Mouse (Mus musculus): ENCODE data around the gene Slc25a22. TPM values are rescaled to one million over a fixed set of nuclear protein-coding genes. Genes with fewer than 3 reads are reported as not detected.

The Slc25a22 gene
- total RNA-seq, 2 experiments from 2014 or later, result 253 to 262 TPM

- intact Hi-C loops (cut with DNase I), result no loop called here
- Histone ChIP-seq H3K4me3 (no peak overlapping the region), H3K27ac (no peak overlapping the region)
- DNase-seq (ENCODE audit: extremely low spot score in 1 of 2, low spot score in 2 of 2), result no peak
- no peak for TF ChIP-seq CTCF (IDR thresholded peaks at IDR 0.05)
Observed at GRCm38 (mm10) chr7:141470637-141470944, 32.9 kb upstream of the Slc25a22 start.

DNA sequence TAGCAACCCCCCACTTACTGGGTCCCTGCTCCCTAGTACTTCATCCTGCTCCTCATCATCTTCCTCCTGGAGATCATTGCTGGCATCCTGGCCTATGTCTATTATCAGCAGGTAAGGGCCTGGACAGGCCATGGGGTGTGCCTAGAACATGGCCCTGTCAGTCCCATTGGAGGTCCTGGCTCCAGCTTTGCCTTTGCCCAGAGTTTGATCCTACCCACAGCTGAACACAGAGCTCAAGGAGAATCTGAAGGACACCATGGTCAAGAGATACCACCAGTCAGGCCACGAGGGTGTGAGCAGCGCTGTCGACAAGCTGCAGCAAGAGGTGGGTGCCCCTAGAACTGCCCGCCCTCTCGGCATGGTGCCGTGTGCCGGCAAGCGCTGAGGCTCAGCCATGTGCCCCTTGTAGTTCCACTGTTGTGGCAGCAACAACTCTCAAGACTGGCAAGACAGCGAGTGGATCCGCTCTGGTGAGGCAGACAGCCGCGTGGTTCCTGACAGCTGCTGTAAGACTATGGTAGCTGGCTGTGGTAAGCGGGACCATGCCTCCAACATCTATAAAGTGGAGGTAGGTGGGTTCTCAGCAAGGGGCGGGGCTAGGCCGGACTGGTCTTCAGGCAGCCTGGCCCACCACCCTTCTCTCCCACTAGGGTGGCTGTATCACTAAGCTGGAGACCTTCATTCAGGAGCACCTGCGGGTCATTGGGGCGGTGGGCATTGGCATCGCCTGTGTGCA, 32.4 kb upstream of the Slc25a22 start:
- no peak overlapping the region for H3K4me3 ChIP-seq
- TF ChIP-seq CTCF (IDR thresholded peaks at IDR 0.05), result no peak
- DNase-seq (ENCODE audit: extremely low spot score in 1 of 2, low spot score in 2 of 2), result peak in 1 of 2 experiments; percentile 7
- intact Hi-C loops (cut with DNase I), result no loop called here
- no peak overlapping the region; the same call in 1 of the 2 replicates for H3K27ac ChIP-seq

- intact Hi-C loops (cut with DNase I), result no loop called here
- Histone ChIP-seq H3K4me3 (peak overlapping the region; percentile 65), H3K27ac (peak overlapping the region; percentile 82; the same call in 1 of the 2 replicates)
- TF ChIP-seq CTCF (IDR thresholded peaks at IDR 0.05), result no peak
- DNase-seq (ENCODE audit: extremely low spot score in 1 of 2, low spot score in 2 of 2), result no peak
Observed at GRCm38 (mm10) chr7:141469352-141469751, 31.7 kb upstream of the Slc25a22 start.

DNA sequence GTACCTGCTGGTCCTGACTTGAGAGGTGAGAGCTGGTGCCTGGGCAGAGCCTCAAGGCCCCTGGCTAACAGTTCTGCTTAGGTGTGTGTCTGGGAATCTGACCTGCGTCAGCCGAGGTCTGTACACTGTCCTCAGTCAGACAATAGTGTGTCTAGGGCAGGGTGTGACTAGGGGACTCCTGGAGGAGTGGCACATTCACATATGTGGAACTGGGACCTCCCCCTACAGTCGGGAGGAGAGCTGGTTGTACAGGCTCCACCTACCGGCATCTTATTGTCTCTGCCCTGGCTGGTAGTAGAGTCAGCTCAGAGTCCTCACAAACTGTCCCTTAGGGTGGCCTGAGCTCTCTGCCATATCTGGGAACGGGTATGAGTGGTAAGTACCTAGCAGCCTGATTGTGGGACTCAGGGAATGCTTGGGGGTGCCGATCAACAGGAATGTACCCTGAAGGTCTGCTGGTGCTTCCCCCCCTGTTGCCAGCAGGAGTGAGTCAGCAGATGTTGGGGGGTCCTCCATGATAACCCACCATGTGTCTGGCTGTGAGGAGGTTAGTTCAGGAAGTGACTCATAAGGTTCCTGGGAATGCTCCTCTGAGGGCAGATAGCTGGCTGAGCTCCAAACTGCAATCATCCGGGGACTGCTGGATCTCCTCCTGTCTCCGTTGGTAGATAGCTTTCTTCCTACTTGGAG, 31.0 kb upstream of the Slc25a22 start:
- peak; percentile 58 for TF ChIP-seq CTCF (IDR thresholded peaks at IDR 0.05)
- intact Hi-C loops (cut with DNase I), result no loop called here
- Histone ChIP-seq H3K4me3 (peak overlapping the region; percentile 65), H3K27ac (peak overlapping the region; percentile 82)
- peak; percentile 50 to 52 for DNase-seq (ENCODE audit: extremely low spot score in 1 of 2, low spot score in 2 of 2)

DNA sequence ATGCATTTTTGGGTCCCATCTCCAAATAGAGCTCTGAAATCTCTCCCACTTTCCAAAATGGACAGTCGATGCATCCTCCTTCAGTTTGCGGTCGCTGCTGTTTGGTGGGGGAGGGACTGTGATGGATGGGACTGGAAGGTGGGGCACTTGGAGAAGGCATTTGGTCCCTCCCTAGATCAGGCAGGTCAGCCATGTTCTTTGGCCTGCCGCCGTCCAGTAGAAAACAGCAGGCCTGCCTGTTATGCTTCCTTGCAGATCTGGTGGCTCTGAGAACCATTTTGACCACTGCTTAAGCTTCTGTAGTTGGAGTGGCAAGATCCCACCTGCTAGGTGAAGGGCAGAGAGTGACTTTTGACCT, 30.5 kb upstream of the Slc25a22 start:
- no peak for DNase-seq (ENCODE audit: extremely low spot score in 1 of 2, low spot score in 2 of 2)
- Histone ChIP-seq H3K4me3 (peak overlapping the region; percentile 65), H3K27ac (peak overlapping the region; percentile 82)
- TF ChIP-seq CTCF (IDR thresholded peaks at IDR 0.05), result no peak
- intact Hi-C loops (cut with DNase I), result no loop called here

DNA sequence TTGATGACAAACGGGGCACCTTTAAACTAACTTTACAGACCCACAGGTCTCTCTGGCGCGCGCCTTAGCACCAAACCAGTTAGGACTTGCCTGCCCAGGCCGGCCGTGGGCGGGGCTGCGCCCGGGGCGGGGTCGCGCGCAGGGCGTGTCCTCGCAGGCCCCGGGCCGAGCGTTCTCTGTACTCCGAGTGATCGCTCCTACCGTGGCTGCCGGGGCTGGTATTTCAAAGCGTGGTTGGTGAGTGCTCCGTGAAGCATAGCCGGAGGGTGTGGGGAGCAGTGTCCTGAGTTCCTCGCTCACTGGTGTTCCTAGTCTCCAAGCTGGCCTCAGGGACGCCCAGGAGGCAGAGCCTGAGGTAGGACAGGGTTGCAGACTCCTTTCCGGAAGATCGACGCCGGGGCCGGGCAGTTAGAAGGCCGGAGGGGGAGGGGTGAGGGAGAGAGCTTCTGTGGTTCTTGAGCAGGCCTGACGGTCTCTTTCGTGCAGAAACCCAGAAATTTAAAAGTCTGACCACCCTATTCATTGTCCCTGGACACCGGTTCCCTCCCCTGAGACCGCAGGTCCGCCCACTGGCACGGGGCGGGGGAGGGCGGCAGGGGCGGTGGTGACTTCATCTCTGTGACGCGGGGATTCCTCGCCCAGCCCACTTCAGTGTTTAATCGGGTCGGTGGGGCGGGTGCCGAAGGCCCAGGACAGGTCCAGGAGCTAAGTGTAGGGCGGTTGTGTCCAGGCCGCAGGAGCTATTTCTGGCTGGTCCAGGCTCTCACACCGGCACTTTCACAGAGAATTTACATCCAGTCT, 29.7 kb upstream of the Slc25a22 start, which contains the start of gene Cd151:
Gene Cd151, plus strand, starts transcription at position 163 of the 801 bp plus-strand sequence.
- peak; percentile 70 for DNase-seq (ENCODE audit: extremely low spot score in 1 of 2, low spot score in 2 of 2)
- intact Hi-C loops (cut with DNase I), result no loop called here
- no peak for TF ChIP-seq CTCF (IDR thresholded peaks at IDR 0.05)
- Histone ChIP-seq H3K4me3 (peak within 1 kb of the TSS; percentile 65), H3K27ac (peak within 1 kb of the TSS; percentile 82)

DNA sequence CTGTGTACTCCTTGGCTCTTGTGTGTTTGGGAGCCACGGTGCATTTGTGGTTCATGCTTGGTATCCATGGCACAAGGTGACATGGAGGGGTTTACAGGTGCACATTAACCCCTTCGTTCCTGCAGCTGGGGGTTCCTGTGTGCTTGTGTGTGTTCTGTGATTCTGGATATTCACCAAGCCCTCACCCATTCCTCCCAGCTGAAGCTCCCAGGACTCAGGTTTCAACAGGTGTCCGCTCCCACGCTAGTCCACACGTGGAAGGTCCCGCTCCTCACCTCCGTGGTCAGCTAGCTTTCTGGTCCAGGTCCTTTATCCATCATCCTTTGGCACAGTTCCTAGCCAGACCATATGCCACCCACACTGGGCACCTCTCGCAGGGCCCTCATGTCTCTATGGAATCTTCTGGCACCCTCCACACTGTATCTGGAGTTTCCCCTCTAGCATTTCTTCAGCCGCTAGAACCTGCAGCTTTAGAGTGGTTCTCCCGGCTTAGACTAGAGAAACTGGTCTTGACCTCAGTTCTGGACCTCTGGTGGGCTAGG, 29.0 kb upstream of the Slc25a22 start:
- intact Hi-C loops (cut with DNase I), result no loop called here
- no peak for TF ChIP-seq CTCF (IDR thresholded peaks at IDR 0.05)
- no peak for DNase-seq (ENCODE audit: extremely low spot score in 1 of 2, low spot score in 2 of 2)
- peak overlapping the region; percentile 82; the same call in 1 of the 2 replicates for H3K27ac ChIP-seq
- peak overlapping the region; percentile 65 for H3K4me3 ChIP-seq

GRCm38 (mm10) chr7:141466045-141466394, 28.3 kb upstream of the Slc25a22 start:
- no peak for DNase-seq (ENCODE audit: extremely low spot score in 1 of 2, low spot score in 2 of 2)
- no peak overlapping the region for H3K27ac ChIP-seq
- intact Hi-C loops (cut with DNase I), result no loop called here
- no peak for TF ChIP-seq CTCF (IDR thresholded peaks at IDR 0.05)
- no peak overlapping the region for H3K4me3 ChIP-seq

DNA sequence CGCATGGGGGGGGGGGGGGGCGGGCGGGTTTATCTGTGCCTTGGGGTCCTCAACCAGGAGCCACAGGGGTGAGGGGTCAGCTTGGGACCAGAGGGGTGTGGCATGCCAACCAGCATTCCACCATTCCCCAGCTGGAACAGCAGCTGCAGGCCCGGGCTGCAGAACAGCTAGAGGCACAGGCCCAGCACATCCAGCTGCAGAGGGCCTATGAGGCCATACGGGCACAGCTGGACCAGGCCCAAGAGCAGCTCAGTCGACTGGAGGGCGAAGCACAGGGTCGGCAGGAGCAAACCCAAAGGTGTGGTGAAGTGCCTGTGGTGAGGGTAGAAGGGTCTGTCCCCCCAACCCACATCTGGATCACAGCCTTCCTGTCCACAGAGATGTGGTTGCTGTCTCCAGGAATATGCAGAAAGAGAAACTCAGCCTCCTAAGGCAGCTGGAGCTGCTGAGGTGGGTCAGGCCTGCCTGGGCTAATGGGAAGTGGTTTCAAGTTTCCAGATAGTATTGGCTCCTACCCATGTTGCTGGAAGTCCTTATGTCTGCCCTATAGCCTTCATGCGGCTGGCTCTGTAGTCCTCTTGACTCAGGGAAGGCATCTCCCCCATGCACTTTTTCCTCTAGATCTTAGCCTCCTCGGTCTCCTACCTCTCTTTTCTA, 27.8 kb upstream of the Slc25a22 start:
- no peak for TF ChIP-seq CTCF (IDR thresholded peaks at IDR 0.05)
- intact Hi-C loops (cut with DNase I), result no loop called here
- no peak for DNase-seq (ENCODE audit: extremely low spot score in 1 of 2, low spot score in 2 of 2)

DNA sequence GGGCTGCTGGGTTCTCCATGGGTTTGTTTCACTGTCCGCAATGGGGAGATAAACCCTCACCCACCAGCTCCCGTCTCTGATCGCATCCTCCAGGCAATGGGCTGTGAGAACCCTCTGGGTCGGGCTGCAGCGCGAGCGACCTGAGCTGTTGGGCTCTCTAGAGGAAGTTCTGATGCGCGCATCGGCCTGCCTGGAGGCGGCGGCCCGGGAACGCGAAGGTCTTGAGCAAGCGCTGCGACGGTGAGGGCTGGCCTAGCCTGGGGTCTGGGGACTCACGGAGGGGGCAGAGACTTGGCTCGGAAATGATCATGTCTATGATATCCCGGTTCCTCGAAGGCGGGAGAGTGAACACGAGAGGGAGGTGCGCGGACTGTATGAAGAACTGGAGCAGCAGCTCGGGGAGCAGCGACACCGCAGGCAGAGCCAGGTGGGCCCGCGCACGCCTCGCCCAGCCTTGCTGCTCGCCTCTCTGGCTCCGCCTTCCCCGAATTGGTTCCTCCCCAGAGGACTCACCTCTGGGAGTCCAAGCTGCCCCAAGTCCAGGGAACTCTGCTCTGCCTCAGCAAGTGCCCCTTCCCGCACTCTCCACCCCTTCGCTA, 27.0 kb upstream of the Slc25a22 start:
- H3K27ac ChIP-seq, result peak overlapping the region; percentile 53; the same call in 1 of the 2 replicates
- TF ChIP-seq CTCF (IDR thresholded peaks at IDR 0.05), result no peak
- no peak for DNase-seq (ENCODE audit: extremely low spot score in 1 of 2, low spot score in 2 of 2)
- intact Hi-C loops (cut with DNase I), result no loop called here
- H3K4me3 ChIP-seq, result peak overlapping the region; percentile 16

More for the DNA sequence above, 27.8 kb upstream of the Slc25a22 start:
- Histone ChIP-seq H3K4me3 (no peak overlapping the region), H3K27ac (no peak overlapping the region)

Data from left cerebral cortex, adult 2 months (tissue).